Mouse (Mus musculus) gastrocnemius, postnatal 4 days (tissue): ENCODE measurements around the gene Plpp3. TPM values are rescaled to one million over a fixed set of nuclear protein-coding genes. Genes with fewer than 3 reads are reported as not detected.
A peak's percentile ranks its signal among the peaks of the same experiment; 100 is the strongest.

Experiments used
- DNase-seq, 2 experiments: peaks; one replicate each; pipeline ENCODE4 v3.0.0; 2021 to 2022; ENCODE audit warnings: low spot score in 2 of 2, mixed read lengths in 2 of 2
- total RNA-seq, 2 experiments: library from RNA; stranded (reverse); gene quantifications; 2 replicates each; pipeline ENCODE4 v1.2.3; 2021

The Plpp3 gene
- total RNA-seq, 2 experiments from 2014 or later = 116 to 119 TPM

GRCm38 (mm10) chr4:105156955-105157275 lies 232 bp upstream of the Plpp3 start:
- no peak for DNase-seq

GRCm38 (mm10) chr4:105158169-105158555 lies 1.0 kb downstream of the Plpp3 start:
- peak; percentile 60 to 80 for DNase-seq

GRCm38 (mm10) chr4:105158651-105159530 lies 1.7 kb downstream of the Plpp3 start:
- peak in 1 of 2 experiments; percentile 59 for DNase-seq

GRCm38 (mm10) chr4:105159531-105159870 lies 2.4 kb downstream of the Plpp3 start:
- DNase-seq = no peak

- no peak for DNase-seq
These were observed 3.3 kb downstream of the Plpp3 start for GRCm38 (mm10) chr4:105160470-105160869.

- no peak for DNase-seq
These were observed 4.9 kb downstream of the Plpp3 start for GRCm38 (mm10) chr4:105162014-105162413.

GRCm38 (mm10) chr4:105162676-105163075 lies 5.5 kb downstream of the Plpp3 start:
- DNase-seq = no peak

- DNase-seq = no peak
These were observed 6.8 kb downstream of the Plpp3 start for GRCm38 (mm10) chr4:105163981-105164411.

- DNase-seq = no peak
These were observed 7.8 kb downstream of the Plpp3 start for GRCm38 (mm10) chr4:105164952-105165351.

- no peak for DNase-seq
These were observed 12.0 kb downstream of the Plpp3 start for GRCm38 (mm10) chr4:105169093-105169571.

- DNase-seq = no peak
These were observed 13.0 kb downstream of the Plpp3 start for GRCm38 (mm10) chr4:105169826-105170810.

- DNase-seq = no peak
These were observed 13.8 kb downstream of the Plpp3 start for GRCm38 (mm10) chr4:105170811-105171401.

GRCm38 (mm10) chr4:105171432-105171831 lies 14.3 kb downstream of the Plpp3 start:
- no peak for DNase-seq

- no peak for DNase-seq
These were observed 17.6 kb downstream of the Plpp3 start for GRCm38 (mm10) chr4:105174778-105175177.

GRCm38 (mm10) chr4:105175255-105176035 lies 18.3 kb downstream of the Plpp3 start:
- no peak for DNase-seq

GRCm38 (mm10) chr4:105181014-105181658 lies 24.0 kb downstream of the Plpp3 start:
- no peak for DNase-seq

- no peak for DNase-seq
These were observed 24.6 kb downstream of the Plpp3 start for GRCm38 (mm10) chr4:105181659-105182167.

- DNase-seq = no peak
These were observed 25.1 kb downstream of the Plpp3 start for GRCm38 (mm10) chr4:105182249-105182648.

GRCm38 (mm10) chr4:105184490-105184889 lies 27.3 kb downstream of the Plpp3 start:
- DNase-seq = no peak

- no peak for DNase-seq
These were observed 27.8 kb downstream of the Plpp3 start for GRCm38 (mm10) chr4:105184924-105185323.
